Mouse (Mus musculus): ENCODE results near the gene Itih5. TPM values are rescaled to one million over a fixed set of nuclear protein-coding genes. Genes with fewer than 3 reads are reported as not detected.

The Itih5 gene
- total RNA-seq, 2 experiments from 2014 or later, result 40.5 to 50.8 TPM

GRCm38 (mm10) chr2:10295908-10296307, 142.5 kb downstream of the Itih5 start:
- no peak for DNase-seq
- intact Hi-C loops (cut with DNase I; ENCODE audit: low total_unique reads), result no loop called here

GRCm38 (mm10) chr2:10300244-10300643, 146.9 kb downstream of the Itih5 start:
- no peak for DNase-seq
- intact Hi-C loops (cut with DNase I; ENCODE audit: low total_unique reads), result no loop called here

- peak; percentile 31 for DNase-seq
- intact Hi-C loops (cut with DNase I; ENCODE audit: low total_unique reads), result no loop called here
Observed at GRCm38 (mm10) chr2:10300771-10301170, 147.4 kb downstream of the Itih5 start.

GRCm38 (mm10) chr2:10301391-10301790, 148.0 kb downstream of the Itih5 start:
- no peak for DNase-seq
- intact Hi-C loops (cut with DNase I; ENCODE audit: low total_unique reads), result no loop called here

GRCm38 (mm10) chr2:10301997-10302396, 148.6 kb downstream of the Itih5 start:
- intact Hi-C loops (cut with DNase I; ENCODE audit: low total_unique reads), result no loop called here
- no peak for DNase-seq

GRCm38 (mm10) chr2:10304911-10305310, 151.5 kb downstream of the Itih5 start:
- DNase-seq, result no peak
- intact Hi-C loops (cut with DNase I; ENCODE audit: low total_unique reads), result no loop called here

Other genes starting within 250 kb of the Itih5 start
- 1 to 10 TPM; 6.0 to 6.6 TPM for gene Taf3, start 105.0 kb upstream of the Itih5 start, total RNA-seq (2021)
- gene Atp5c1, start 73.1 kb upstream of the Itih5 start, total RNA-seq (2021), result 100 to 1,000 TPM; 725 to 812 TPM
- gene Kin, start 73.0 kb upstream of the Itih5 start, total RNA-seq (2021), result 1 to 10 TPM; 4.8 to 5.1 TPM
- under 1 TPM; 0.40 to 0.74 TPM for gene Itih2, start 22.2 kb upstream of the Itih5 start, total RNA-seq (2021)
- under 1 TPM; 0.31 to 0.40 TPM for gene Sfmbt2, start 216.9 kb downstream of the Itih5 start, total RNA-seq (2021)

All from gastrocnemius, postnatal 14 days (tissue).